Mouse (Mus musculus) cerebellum, adult 9-11 months (tissue): Measurements from ENCODE around the gene Cmip.

Experiments used
- DNase-seq: peaks from one replicate; pipeline ENCODE4 v3.0.0; 2022

Gene Cmip

GRCm38 (mm10) chr8:117300188-117300587 lies 43.3 kb downstream of the Cmip start:
- DNase-seq = no peak

- no peak for DNase-seq
Observed at GRCm38 (mm10) chr8:117301457-117302041, 44.7 kb downstream of the Cmip start.

DNA sequence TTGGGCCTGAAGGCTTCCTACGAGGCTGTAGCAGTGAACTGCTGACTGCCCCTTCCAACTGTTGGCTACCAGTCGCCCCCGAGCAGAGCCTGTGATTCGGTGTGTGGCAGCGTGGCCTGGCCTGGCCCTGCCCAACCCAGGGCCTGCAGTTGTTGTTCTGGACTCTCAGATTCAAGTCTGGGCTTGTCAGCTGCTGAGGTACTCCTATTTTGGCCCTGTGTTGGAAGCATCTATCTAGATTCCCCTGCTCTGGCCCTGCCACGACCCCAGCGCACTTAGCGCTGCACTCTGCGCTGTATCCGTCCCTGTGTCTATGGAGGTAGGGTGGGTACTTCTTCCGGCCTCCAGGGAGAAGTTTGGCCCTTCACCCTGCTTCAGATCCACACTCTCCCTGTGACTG lies 45.2 kb downstream of the Cmip start:
- no peak for DNase-seq

DNA sequence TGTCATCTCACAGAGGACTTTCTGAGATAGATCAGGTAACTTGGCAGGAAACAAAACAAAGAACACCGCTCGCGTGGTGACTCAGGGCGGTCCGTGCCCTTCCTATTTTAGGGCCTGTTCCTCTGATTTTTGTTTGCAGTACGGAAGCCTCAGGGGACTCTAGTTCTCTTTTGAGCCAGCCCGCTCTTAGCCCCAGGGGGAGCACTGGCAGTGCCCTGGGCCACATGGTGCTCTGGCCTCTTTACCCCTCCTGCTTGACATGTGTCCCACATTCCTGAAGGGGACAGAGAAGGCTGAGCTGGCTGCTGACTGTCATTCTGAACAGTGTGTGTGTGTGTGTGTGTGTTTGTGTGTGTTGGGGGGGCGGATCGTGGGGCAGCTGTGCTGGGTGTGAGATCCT lies 46.8 kb downstream of the Cmip start:
- DNase-seq = no peak

- no peak for DNase-seq
Observed at GRCm38 (mm10) chr8:117305405-117305804, 48.5 kb downstream of the Cmip start.

- no peak for DNase-seq
Observed at GRCm38 (mm10) chr8:117306756-117307155, 49.9 kb downstream of the Cmip start.

- DNase-seq = no peak
Observed at GRCm38 (mm10) chr8:117307221-117307620, 50.4 kb downstream of the Cmip start.

- DNase-seq = no peak
Observed at GRCm38 (mm10) chr8:117308303-117309095, 51.6 kb downstream of the Cmip start.

DNA sequence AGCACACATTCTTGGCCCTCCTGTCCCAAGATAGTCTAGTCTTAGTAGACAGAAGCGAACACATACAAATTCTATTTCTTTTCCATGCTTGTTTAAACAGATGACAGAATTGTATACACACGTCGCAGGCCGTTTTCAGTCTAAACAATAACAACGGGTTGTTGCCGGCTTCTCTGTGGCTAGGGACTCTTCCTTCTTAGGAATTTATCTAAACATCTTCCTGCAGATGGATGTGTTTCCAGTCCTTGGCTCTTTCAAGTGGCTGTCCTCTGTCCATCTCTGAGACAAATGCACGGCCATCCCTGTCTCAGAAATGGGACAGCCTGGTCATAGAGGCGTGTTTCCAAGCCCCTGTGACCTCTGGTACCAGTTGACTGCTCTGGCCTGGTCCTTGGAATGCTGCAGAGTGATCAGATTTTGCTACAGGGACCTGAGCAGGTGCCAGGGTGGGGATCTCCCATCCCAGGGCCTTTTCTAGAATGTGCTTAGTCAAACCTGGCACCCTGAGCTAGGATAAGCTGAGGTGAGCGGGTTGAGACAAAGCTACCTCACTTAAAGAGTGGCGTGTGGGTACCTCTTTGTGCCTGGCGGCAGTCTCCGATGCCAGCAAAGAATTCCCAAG lies 52.9 kb downstream of the Cmip start:
- DNase-seq = no peak

GRCm38 (mm10) chr8:117310961-117311561 lies 54.2 kb downstream of the Cmip start:
- DNase-seq = no peak

GRCm38 (mm10) chr8:117314308-117314953 lies 57.6 kb downstream of the Cmip start:
- no peak for DNase-seq

GRCm38 (mm10) chr8:117315727-117316126 lies 58.9 kb downstream of the Cmip start:
- DNase-seq = no peak

DNA sequence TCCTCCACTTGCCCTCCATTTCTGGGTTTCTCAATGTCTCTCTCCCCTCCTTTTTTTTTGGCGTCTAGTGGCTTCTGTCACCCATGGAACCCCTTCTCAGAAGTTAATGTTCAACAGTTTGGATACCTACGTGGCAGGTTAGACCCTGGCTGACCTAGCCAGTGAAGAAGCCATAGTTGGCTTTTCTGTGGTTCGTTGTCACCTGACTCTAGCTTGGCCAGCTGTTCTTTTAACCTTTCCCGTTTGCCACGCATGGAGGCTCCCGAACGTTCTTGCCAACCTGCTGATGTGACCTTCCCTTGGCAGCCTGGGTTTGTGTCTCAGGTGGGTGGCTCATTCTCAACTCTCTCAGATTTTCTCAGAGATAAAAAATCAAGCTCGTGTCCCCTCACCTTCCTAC lies 60.6 kb downstream of the Cmip start:
- no peak for DNase-seq

DNA sequence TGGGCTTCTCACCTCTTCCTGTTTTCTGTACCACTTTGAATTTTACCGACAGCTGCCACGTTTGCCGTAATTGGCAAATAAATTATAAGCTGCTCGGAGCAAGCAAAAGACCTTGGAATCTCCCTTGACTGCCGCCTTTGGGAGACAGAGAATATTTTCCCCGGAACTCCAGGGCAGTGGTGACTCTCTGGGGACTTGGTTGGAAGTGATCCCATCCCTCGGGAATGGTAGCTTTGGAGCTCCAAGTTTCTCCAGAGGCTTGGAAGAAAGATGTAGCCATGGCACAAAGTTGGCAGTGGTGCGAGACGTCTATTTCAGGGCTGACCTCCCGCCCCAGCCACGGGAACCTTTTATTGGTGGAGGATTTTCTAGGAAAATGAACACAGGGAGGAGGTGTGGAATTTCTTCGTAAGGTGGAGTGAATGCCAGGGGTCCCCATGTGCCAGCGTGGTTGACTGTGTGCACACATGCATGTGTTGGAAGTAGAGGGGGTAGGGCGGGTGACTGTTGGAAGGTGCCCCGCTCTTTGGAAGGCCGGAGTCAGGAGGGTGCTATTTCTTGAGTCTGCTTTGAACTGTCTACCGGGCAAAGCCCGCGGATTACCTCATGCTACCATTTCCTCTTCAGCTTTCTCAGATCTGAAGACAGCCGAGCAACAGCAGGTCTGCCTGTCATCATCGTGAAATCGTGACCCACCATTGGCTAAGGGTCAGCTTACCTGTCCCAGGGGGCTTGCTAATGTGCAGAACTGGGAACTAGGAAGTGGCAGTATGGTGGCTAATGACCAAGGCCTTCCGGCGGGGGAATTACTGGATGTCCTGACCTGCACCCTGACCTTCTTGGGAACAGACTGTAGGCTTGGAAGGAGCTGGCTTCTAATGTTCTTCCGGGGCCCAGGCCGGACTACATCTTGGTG lies 62.3 kb downstream of the Cmip start:
- DNase-seq = no peak

- no peak for DNase-seq
Observed at GRCm38 (mm10) chr8:117320616-117321015, 63.8 kb downstream of the Cmip start.

- no peak for DNase-seq
Observed at GRCm38 (mm10) chr8:117321232-117321631, 64.4 kb downstream of the Cmip start.

DNA sequence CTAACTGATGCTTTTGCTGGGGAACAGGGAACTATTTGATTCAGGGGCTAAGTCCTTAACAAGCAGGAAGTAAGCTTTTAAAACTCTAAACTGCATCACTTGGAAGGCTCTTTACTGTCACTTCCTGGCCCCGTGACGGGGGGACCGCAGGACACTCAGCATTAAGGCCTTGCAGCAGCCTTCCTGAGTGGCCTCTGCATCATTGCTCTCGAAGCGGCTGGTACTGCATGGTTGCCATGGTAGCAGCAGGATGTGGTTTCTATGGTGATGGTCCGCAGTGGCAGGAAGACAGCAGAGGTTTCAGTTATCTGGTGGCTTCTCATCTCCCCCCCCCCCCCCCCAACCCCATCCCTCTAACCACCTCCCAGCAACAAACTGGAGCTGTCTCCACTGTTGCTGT lies 65.2 kb downstream of the Cmip start:
- DNase-seq = no peak

- no peak for DNase-seq
Observed at GRCm38 (mm10) chr8:117322715-117323310, 65.9 kb downstream of the Cmip start.

DNA sequence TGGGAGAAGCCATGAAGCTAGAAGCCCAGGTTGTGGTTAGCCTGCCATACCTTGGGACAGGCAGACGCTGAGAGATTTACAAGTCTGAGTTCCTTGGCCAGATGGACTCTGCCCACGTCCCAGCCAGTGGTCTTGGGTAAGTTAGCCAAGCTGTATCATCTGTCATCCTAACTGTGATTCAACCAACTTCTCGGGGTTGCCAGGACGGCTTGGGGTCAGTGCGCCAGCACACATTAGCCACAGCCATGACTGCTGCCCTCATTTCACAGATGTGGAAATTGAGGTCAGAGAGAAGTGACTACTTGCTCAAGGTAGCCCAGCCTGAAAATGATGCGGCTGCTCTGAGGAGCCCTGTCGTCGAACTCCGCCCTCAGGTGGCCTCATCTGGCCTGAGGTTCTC lies 68.0 kb downstream of the Cmip start:
- no peak for DNase-seq

GRCm38 (mm10) chr8:117326735-117327134 lies 69.9 kb downstream of the Cmip start:
- no peak for DNase-seq

- no peak for DNase-seq
Observed at GRCm38 (mm10) chr8:117327385-117327837, 70.5 kb downstream of the Cmip start.

DNA sequence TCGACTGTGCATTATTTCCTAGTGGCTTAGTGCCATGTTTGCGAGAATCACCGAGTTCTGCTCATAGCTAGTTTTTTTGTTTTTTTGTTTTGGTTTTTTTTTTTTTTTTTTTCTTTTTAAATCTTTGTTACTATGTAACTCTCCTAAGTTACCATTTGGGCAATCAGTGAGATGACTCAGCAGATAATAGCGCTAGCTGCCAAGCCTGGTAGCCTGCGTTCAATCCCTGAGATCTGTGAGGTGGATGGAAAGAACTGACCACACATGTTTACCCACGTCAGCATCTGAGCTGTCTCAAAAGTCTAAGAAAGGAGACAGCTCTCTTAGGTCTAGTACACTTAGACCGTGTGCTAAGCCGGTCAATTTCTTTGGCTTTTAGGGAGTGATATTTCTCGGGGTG lies 71.9 kb downstream of the Cmip start:
- no peak for DNase-seq
